Mouse (Mus musculus): ENCODE results near the gene Naa20.

DNA sequence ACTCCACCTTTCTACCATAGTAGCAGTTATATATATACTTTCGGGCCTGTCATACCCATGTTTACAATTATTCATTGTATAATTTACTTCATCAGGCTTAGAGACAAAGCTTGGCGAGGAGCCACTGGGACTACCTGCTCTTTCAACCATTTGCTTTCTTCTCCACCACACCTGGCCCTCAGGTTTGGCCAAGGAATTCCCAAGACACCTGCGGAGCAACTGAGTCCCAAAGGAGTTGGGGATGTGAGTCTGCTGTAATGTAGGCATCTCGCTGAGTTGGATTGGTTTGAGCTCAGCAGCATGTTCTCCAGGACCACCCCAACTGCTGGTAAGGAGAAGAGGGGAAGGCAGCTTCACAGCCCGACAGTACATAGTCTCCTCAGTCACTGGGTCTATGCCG, at the start of gene Naa20:
- no peak for TF ChIP-seq CTCF (IDR thresholded peaks at IDR 0.05; ENCODE audit: control insufficient read depth, insufficient read depth, insufficient replicate concordance, low read depth, low read length)
- TF ChIP-seq POLR2A (IDR thresholded peaks at IDR 0.05; ENCODE audit: control insufficient read depth, low read depth, low read length), result no peak
